Mouse (Mus musculus) hindbrain, embryonic 11.5 days (tissue): ENCODE measurements at regions not wholly inside any gene's neighbourhood (a gene's known extent, or its start where the extent isn't known, plus 50 kb on each side); places are given as distances from the start of the nearest gene placed in this dataset.

Experiments used
- ATAC-seq: fragments of 200-750 bp; cut with Nextera tagmentation; 2 replicates; pipeline ENCODE4 v1.8.0; 2017; ENCODE audit warnings: mild to moderate bottlenecking, moderate TSS enrichment, moderate library complexity; ENCODE audit not compliant: low FRiP score
- DNase-seq: peaks from one replicate; pipeline ENCODE4 v3.0.0-alpha.2; 2015; ENCODE audit warnings: low spot score
- H3K27ac ChIP-seq: fragments of 300-500 bp; sonication (generic); 2 replicates; pipeline ENCODE4 v1.5.1; 2014; ENCODE audit warnings: mild to moderate bottlenecking, low read depth, low read length
- H3K27me3 ChIP-seq: fragments of 300-500 bp; sonication (generic); 2 replicates; pipeline ENCODE4 v1.6.1; 2014; ENCODE audit warnings: mild to moderate bottlenecking, low read length, moderate library complexity, mixed read lengths; ENCODE audit not compliant: control insufficient read depth, insufficient read depth
- H3K36me3 ChIP-seq: fragments of 300-500 bp; sonication (generic); 2 replicates; pipeline ENCODE4 v1.6.1; 2014; ENCODE audit warnings: mild to moderate bottlenecking, low read length, moderate library complexity, mixed read lengths; ENCODE audit not compliant: control insufficient read depth, insufficient read depth
- H3K4me1 ChIP-seq: fragments of 300-500 bp; sonication (generic); replicated peaks from 2 replicates; pipeline ENCODE4 v1.6.1; 2014; ENCODE audit warnings: low read length, mixed read lengths; ENCODE audit not compliant: control insufficient read depth, insufficient read depth
- H3K4me2 ChIP-seq: fragments of 300-500 bp; sonication (generic); replicated peaks from 2 replicates; pipeline ENCODE4 v1.6.1; 2014; ENCODE audit warnings: mild to moderate bottlenecking, low read depth, low read length
- H3K4me3 ChIP-seq: fragments of 300-500 bp; sonication (generic); 2 replicates; pipeline ENCODE4 v1.5.1; 2014; ENCODE audit warnings: low read depth, low read length
- H3K9ac ChIP-seq: fragments of 300-500 bp; sonication (generic); 2 replicates; pipeline ENCODE4 v1.6.1; 2014; ENCODE audit warnings: low read depth, low read length
- H3K9me3 ChIP-seq: fragments of 300-500 bp; sonication (generic); 2 replicates; pipeline ENCODE4 v1.6.1; 2016; ENCODE audit warnings: low read length; ENCODE audit not compliant: control insufficient read depth
- WGBS: fragments of 180-500 bp; shearing (Covaris S2); extraction: QIAGEN DNeasy Blood & Tissue Kit; methylation state at CpG from one replicate; pipeline ENCODE4 v1.1.7; 2014; 5-methylcytosine and 5-hydroxymethylcytosine counted together

- Histone ChIP-seq H3K4me1 (no peaks in the 10 kb centered on the region), H3K4me2 (no peak overlapping the region), H3K36me3 (no peaks in the 10 kb centered on the region), H3K9ac (no peak overlapping the region), H3K9me3 (no peaks in the 10 kb centered on the region), H3K27me3 (no peaks in the 10 kb centered on the region), H3K4me3 (no peak overlapping the region), H3K27ac (no peak overlapping the region)
- ATAC-seq, result no peak
- no peak for DNase-seq
- WGBS, result 72% methylated on average over 2 of the region's 2 CpGs
Observed at GRCm38 (mm10) chr15:67036341-67036740, 535.6 kb upstream of the Lrrc6 start.

- ATAC-seq (no peak), DNase-seq (no peak)
- H3K27ac ChIP-seq, result no peak overlapping the region
- no peaks in the 10 kb centered on the region for H3K4me1 ChIP-seq
- H3K4me3 ChIP-seq, result no peak overlapping the region
- no peak overlapping the region for H3K4me2 ChIP-seq
- WGBS, result 82% methylated on average over 2 of the region's 2 CpGs
- H3K9me3 ChIP-seq, result no peaks in the 10 kb centered on the region
- H3K9ac ChIP-seq, result no peak overlapping the region
- no peaks in the 10 kb centered on the region for H3K27me3 ChIP-seq
- no peaks in the 10 kb centered on the region for H3K36me3 ChIP-seq
Observed at GRCm38 (mm10) chr15:67033936-67034335, 533.2 kb upstream of the Lrrc6 start.

GRCm38 (mm10) chr15:67031866-67032526 lies 531.3 kb upstream of the Lrrc6 start:
- Histone ChIP-seq H3K4me3 (no peak overlapping the region), H3K4me1 (no peaks in the 10 kb centered on the region), H3K9ac (no peak overlapping the region), H3K27ac (no peak overlapping the region), H3K36me3 (no peaks in the 10 kb centered on the region), H3K9me3 (no peaks in the 10 kb centered on the region), H3K4me2 (no peak overlapping the region), H3K27me3 (no peaks in the 10 kb centered on the region)
- ATAC-seq (no peak), DNase-seq (no peak)
- WGBS, result 92% methylated on average over 11 of the region's 11 CpGs

GRCm38 (mm10) chr15:67030975-67031374 lies 530.3 kb upstream of the Lrrc6 start:
- Histone ChIP-seq H3K4me2 (no peak overlapping the region), H3K27ac (no peak overlapping the region), H3K36me3 (no peaks in the 10 kb centered on the region), H3K9ac (no peak overlapping the region), H3K9me3 (no peaks in the 10 kb centered on the region), H3K4me3 (no peak overlapping the region), H3K27me3 (no peaks in the 10 kb centered on the region), H3K4me1 (no peaks in the 10 kb centered on the region)
- DNase-seq, result no peak
- whole genome bisulfite sequencing, result 85% methylated on average over 1 of the region's 1 CpGs
- no peak for ATAC-seq

- ATAC-seq (no peak), DNase-seq (no peak)
- no peaks in the 10 kb centered on the region for H3K27me3 ChIP-seq
- no peaks in the 10 kb centered on the region for H3K9me3 ChIP-seq
- no peak overlapping the region for H3K4me2 ChIP-seq
- no peaks in the 10 kb centered on the region for H3K4me1 ChIP-seq
- 82% methylated on average over 1 of the region's 1 CpGs for WGBS
- H3K36me3 ChIP-seq, result no peaks in the 10 kb centered on the region
- H3K9ac ChIP-seq, result no peak overlapping the region
- no peak overlapping the region for H3K27ac ChIP-seq
- no peak overlapping the region for H3K4me3 ChIP-seq
Observed at GRCm38 (mm10) chr15:67028161-67028560, 527.5 kb upstream of the Lrrc6 start.

- 84% methylated on average over 2 of the region's 2 CpGs for WGBS
- ATAC-seq, result no peak
Observed at GRCm38 (mm10) chr15:67027751-67028150, 527.0 kb upstream of the Lrrc6 start.

GRCm38 (mm10) chr15:67025746-67026145 lies 525.0 kb upstream of the Lrrc6 start:
- Histone ChIP-seq H3K9me3 (no peaks in the 10 kb centered on the region), H3K36me3 (no peaks in the 10 kb centered on the region), H3K27ac (no peak overlapping the region), H3K4me1 (no peaks in the 10 kb centered on the region), H3K27me3 (no peaks in the 10 kb centered on the region), H3K4me2 (no peak overlapping the region), H3K4me3 (no peak overlapping the region), H3K9ac (no peak overlapping the region)
- DNase-seq (no peak), ATAC-seq (no peak)
- 92% methylated on average over 4 of the region's 4 CpGs for WGBS

More at GRCm38 (mm10) chr15:67027751-67028150, 527.0 kb upstream of the Lrrc6 start:
- Histone ChIP-seq H3K27me3 (no peaks in the 10 kb centered on the region), H3K9me3 (no peaks in the 10 kb centered on the region), H3K4me2 (no peak overlapping the region), H3K27ac (no peak overlapping the region), H3K4me1 (no peaks in the 10 kb centered on the region), H3K9ac (no peak overlapping the region), H3K36me3 (no peaks in the 10 kb centered on the region), H3K4me3 (no peak overlapping the region)
- no peak for DNase-seq

- Histone ChIP-seq H3K36me3 (no peaks in the 10 kb centered on the region), H3K27me3 (no peaks in the 10 kb centered on the region), H3K4me3 (no peak overlapping the region), H3K9me3 (no peaks in the 10 kb centered on the region), H3K27ac (no peak overlapping the region), H3K9ac (no peak overlapping the region), H3K4me1 (no peaks in the 10 kb centered on the region), H3K4me2 (no peak overlapping the region)
- WGBS, result 82% methylated on average over 2 of the region's 2 CpGs
- DNase-seq (no peak), ATAC-seq (no peak)
Observed at GRCm38 (mm10) chr15:67024386-67024785, 523.7 kb upstream of the Lrrc6 start.

- H3K36me3 ChIP-seq, result no peaks in the 10 kb centered on the region
Observed at GRCm38 (mm10) chr15:67023081-67023480, 522.4 kb upstream of the Lrrc6 start.

More at GRCm38 (mm10) chr15:67023081-67023480, 522.4 kb upstream of the Lrrc6 start:
- Histone ChIP-seq H3K4me1 (no peaks in the 10 kb centered on the region), H3K27ac (no peak overlapping the region), H3K4me2 (no peak overlapping the region), H3K4me3 (no peak overlapping the region), H3K9me3 (no peaks in the 10 kb centered on the region), H3K9ac (no peak overlapping the region), H3K27me3 (no peaks in the 10 kb centered on the region)
- DNase-seq (no peak), ATAC-seq (no peak)
- WGBS, result 93% methylated on average over 1 of the region's 1 CpGs
